Mouse (Mus musculus) forebrain, embryonic 14.5 days (tissue): ENCODE results near the gene R3hdm2. TPM values are rescaled to one million over a fixed set of nuclear protein-coding genes. Genes with fewer than 3 reads are reported as not detected.

Experiments
- ATAC-seq: fragments of 200-750 bp; cut with Nextera tagmentation; 2 replicates; pipeline ENCODE4 v1.8.0; 2017; ENCODE audit warnings: mild to moderate bottlenecking, moderate library complexity
- DNase-seq: peaks from one replicate; pipeline ENCODE4 v3.0.0-alpha.2; 2015; ENCODE audit warnings: low spot score
- H3K27ac ChIP-seq: fragments of 300-500 bp; sonication (generic); 2 replicates; pipeline ENCODE4 v1.5.1; 2014; ENCODE audit warnings: low read depth, mild to moderate bottlenecking, control low read depth, low read length, moderate library complexity
- H3K27me3 ChIP-seq: fragments of 300-500 bp; sonication (generic); replicated peaks from 2 replicates; pipeline ENCODE4 v1.6.1; 2014; ENCODE audit warnings: low read length, control low read depth, mixed read lengths; ENCODE audit not compliant: control insufficient read depth, insufficient read depth
- H3K36me3 ChIP-seq: fragments of 300-500 bp; sonication (generic); 2 replicates; pipeline ENCODE4 v1.6.1; 2014; ENCODE audit warnings: low read length, control low read depth; ENCODE audit not compliant: control insufficient read depth, insufficient read depth
- H3K4me1 ChIP-seq: fragments of 300-500 bp; sonication (generic); 2 replicates; pipeline ENCODE4 v1.6.1; 2014; ENCODE audit warnings: antibody characterized with exemption, low read length, control low read depth; ENCODE audit not compliant: control insufficient read depth, insufficient read depth
- H3K4me2 ChIP-seq: fragments of 300-500 bp; sonication (generic); 2 replicates; pipeline ENCODE4 v1.6.1; 2014; ENCODE audit warnings: mild to moderate bottlenecking, control low read depth, low read length
- H3K4me3 ChIP-seq: fragments of 300-500 bp; sonication (generic); 2 replicates; pipeline ENCODE4 v1.5.1; 2014; ENCODE audit warnings: low read depth, low read length, control low read depth
- H3K9ac ChIP-seq: fragments of 300-500 bp; sonication (generic); 2 replicates; pipeline ENCODE4 v1.6.1; 2014; ENCODE audit warnings: mild to moderate bottlenecking, low read length, control low read depth, moderate library complexity
- H3K9me3 ChIP-seq: fragments of 300-500 bp; sonication (generic); replicated peaks from 2 replicates; pipeline ENCODE4 v1.6.1; 2016; ENCODE audit warnings: low read length, control low read depth, mixed read lengths; ENCODE audit not compliant: control insufficient read depth
- WGBS: fragments of 180-500 bp; shearing (Covaris S2); extraction: QIAGEN DNeasy Blood & Tissue Kit; methylation state at CpG from one replicate; pipeline ENCODE4 v1.1.7; 2014; 5-methylcytosine and 5-hydroxymethylcytosine counted together
- polyA plus RNA-seq: library from polyadenylated mRNA; unstranded; fragments of >200 nt; fragmentation: Nextera tagmentation; extraction: Ambion mirVana; gene quantifications from 2 replicates; pipeline ENCODE4 v1.2.1, GENCODE M21; 2014

R3hdm2 gene
- polyA plus RNA-seq, 1 experiment from 2014 or later: 24.2 TPM

GRCm38 (mm10) chr10:127340577-127341359 lies 39.4 kb upstream of the R3hdm2 start:
- peaks cover 23% of the 10 kb centered on the region; the same call in 1 of the 2 replicates for H3K27me3 ChIP-seq
- peaks cover 23% of the 10 kb centered on the region for H3K4me1 ChIP-seq

GRCm38 (mm10) chr10:127341360-127341690 lies 38.8 kb upstream of the R3hdm2 start:
- no peak overlapping the region for H3K27ac ChIP-seq
- DNase-seq (no peak), ATAC-seq (no peak)
- H3K4me1 ChIP-seq: peaks cover 23% of the 10 kb centered on the region
- no peaks in the 10 kb centered on the region for H3K9me3 ChIP-seq
- peaks cover 23% of the 10 kb centered on the region; the same call in 1 of the 2 replicates for H3K27me3 ChIP-seq
- H3K4me3 ChIP-seq: peak overlapping the region; percentile 29
- 3% methylated on average over 10 of the region's 11 CpGs for WGBS
- H3K36me3 ChIP-seq: no peaks in the 10 kb centered on the region
- H3K4me2 ChIP-seq: peak overlapping the region; percentile 64
- H3K9ac ChIP-seq: no peak overlapping the region

More at GRCm38 (mm10) chr10:127340577-127341359, 39.4 kb upstream of the R3hdm2 start:
- under 1% methylated on average over 26 of the region's 27 CpGs for WGBS
- Histone ChIP-seq H3K9me3 (no peaks in the 10 kb centered on the region), H3K4me3 (peak overlapping the region; percentile 29), H3K4me2 (peak overlapping the region; percentile 64), H3K27ac (no peak overlapping the region), H3K36me3 (no peaks in the 10 kb centered on the region), H3K9ac (no peak overlapping the region)
- ATAC-seq: no peak
- peak; percentile 51 for DNase-seq

GRCm38 (mm10) chr10:127341891-127342639 lies 38.1 kb upstream of the R3hdm2 start, which contains the start of gene Gli1:
Gli1 (minus strand) TSS chr10:127341974.
- Histone ChIP-seq H3K9ac (no peak within 1 kb of the TSS), H3K4me1 (peaks cover 23% of the 10 kb centered on the region)

GRCm38 (mm10) chr10:127343029-127343428 lies 37.1 kb upstream of the R3hdm2 start:
- 71% methylated on average over 3 of the region's 3 CpGs for WGBS
- Histone ChIP-seq H3K9ac (no peak overlapping the region), H3K36me3 (no peaks in the 10 kb centered on the region), H3K4me3 (no peak overlapping the region), H3K27ac (no peak overlapping the region), H3K9me3 (no peaks in the 10 kb centered on the region), H3K27me3 (peaks cover 23% of the 10 kb centered on the region; the same call in 1 of the 2 replicates), H3K4me1 (peaks cover 23% of the 10 kb centered on the region), H3K4me2 (no peak overlapping the region)
- DNase-seq (no peak), ATAC-seq (no peak)

More at GRCm38 (mm10) chr10:127341891-127342639, 38.1 kb upstream of the R3hdm2 start, which contains the start of gene Gli1:
- peak; percentile 82 for DNase-seq
- ATAC-seq: peak; percentile 53
- H3K4me2 ChIP-seq: peak within 1 kb of the TSS; percentile 64
- no peaks in the 10 kb centered on the region for H3K9me3 ChIP-seq
- H3K27ac ChIP-seq: no peak within 1 kb of the TSS
- H3K4me3 ChIP-seq: peak within 1 kb of the TSS; percentile 29
- no peaks in the 10 kb centered on the region for H3K36me3 ChIP-seq
- H3K27me3 ChIP-seq: peaks cover 23% of the 10 kb centered on the region; the same call in 1 of the 2 replicates
- under 1% methylated on average over 29 of the region's 29 CpGs for WGBS

GRCm38 (mm10) chr10:127346173-127346572 lies 34.0 kb upstream of the R3hdm2 start:
- 80% methylated on average over 3 of the region's 3 CpGs for WGBS
- DNase-seq: no peak

GRCm38 (mm10) chr10:127348957-127349356 lies 31.2 kb upstream of the R3hdm2 start:
- H3K27me3 ChIP-seq: no peaks in the 10 kb centered on the region
- ATAC-seq (no peak), DNase-seq (no peak)
- 71% methylated on average over 4 of the region's 4 CpGs for WGBS
- H3K4me2 ChIP-seq: no peak overlapping the region
- no peak overlapping the region for H3K9ac ChIP-seq
- H3K4me3 ChIP-seq: no peak overlapping the region
- no peaks in the 10 kb centered on the region for H3K36me3 ChIP-seq
- no peak overlapping the region for H3K27ac ChIP-seq
- H3K9me3 ChIP-seq: no peaks in the 10 kb centered on the region
- no peaks in the 10 kb centered on the region for H3K4me1 ChIP-seq

More at GRCm38 (mm10) chr10:127346173-127346572, 34.0 kb upstream of the R3hdm2 start:
- Histone ChIP-seq H3K9me3 (no peaks in the 10 kb centered on the region), H3K9ac (no peak overlapping the region), H3K4me2 (no peak overlapping the region), H3K4me3 (no peak overlapping the region), H3K36me3 (no peaks in the 10 kb centered on the region), H3K27ac (no peak overlapping the region), H3K27me3 (peaks cover 6% of the 10 kb centered on the region; the same call in 1 of the 2 replicates), H3K4me1 (peaks cover 9% of the 10 kb centered on the region)
- ATAC-seq: no peak

GRCm38 (mm10) chr10:127349810-127350209 lies 30.3 kb upstream of the R3hdm2 start:
- no peak overlapping the region for H3K4me2 ChIP-seq
- WGBS: 84% methylated on average over 8 of the region's 8 CpGs
- H3K27me3 ChIP-seq: no peaks in the 10 kb centered on the region
- H3K36me3 ChIP-seq: no peaks in the 10 kb centered on the region
- no peak for ATAC-seq
- H3K4me3 ChIP-seq: no peak overlapping the region
- H3K4me1 ChIP-seq: no peaks in the 10 kb centered on the region
- no peaks in the 10 kb centered on the region for H3K9me3 ChIP-seq
- no peak overlapping the region for H3K9ac ChIP-seq
- no peak overlapping the region for H3K27ac ChIP-seq
- no peak for DNase-seq

GRCm38 (mm10) chr10:127350594-127351284 lies 29.4 kb upstream of the R3hdm2 start:
- ATAC-seq (peak; percentile 84), DNase-seq (peak; percentile 77)
- 13% methylated on average over 24 of the region's 24 CpGs for WGBS
- no peak overlapping the region for H3K27ac ChIP-seq
- no peaks in the 10 kb centered on the region for H3K9me3 ChIP-seq
- no peaks in the 10 kb centered on the region for H3K4me1 ChIP-seq
- peak overlapping the region; percentile 22; the same call in 1 of the 2 replicates for H3K9ac ChIP-seq
- H3K36me3 ChIP-seq: no peaks in the 10 kb centered on the region
- peak overlapping the region; percentile 41 for H3K4me2 ChIP-seq
- no peak overlapping the region for H3K4me3 ChIP-seq
- no peaks in the 10 kb centered on the region for H3K27me3 ChIP-seq
